Mouse (Mus musculus) heart, adult 2 months (tissue): ENCODE data around the gene Atp6v1a. TPM values are rescaled to one million over a fixed set of nuclear protein-coding genes. Genes with fewer than 3 reads are reported as not detected.

Source experiments
- DNase-seq, 2 experiments: peaks; one replicate each; pipeline ENCODE4 v3.0.0; 2021
- H3K27ac ChIP-seq: fragments of 200-600 bp; 2 replicates; pipeline ENCODE4 v1.8.1; 2022
- H3K27me3 ChIP-seq: fragments of 200-500 bp; 2 replicates; pipeline ENCODE4 v1.6.1; 2012; ENCODE audit warnings: mild to moderate bottlenecking, low read length, inconsistent platforms, mixed read lengths; ENCODE audit not compliant: control insufficient read depth, insufficient read depth
- H3K36me3 ChIP-seq: fragments of 200-500 bp; 2 replicates; pipeline ENCODE4 v1.6.1; 2012; ENCODE audit warnings: low read length, inconsistent platforms; ENCODE audit not compliant: control insufficient read depth, insufficient read depth
- H3K4me1 ChIP-seq: fragments of 200-500 bp; 2 replicates; pipeline ENCODE4 v1.6.1; 2011; ENCODE audit warnings: low read length; ENCODE audit not compliant: control insufficient read depth, insufficient read depth
- H3K4me3 ChIP-seq: fragments of 200-600 bp; 2 replicates; pipeline ENCODE4 v1.8.1; 2022
- H3K79me2 ChIP-seq: fragments of 200-500 bp; replicated peaks from 2 replicates; pipeline ENCODE4 v1.6.1; 2012; ENCODE audit warnings: mild to moderate bottlenecking, inconsistent platforms, low read length, moderate library complexity, mixed read lengths; ENCODE audit not compliant: control insufficient read depth, insufficient read depth
- H3K9ac ChIP-seq: fragments of 200-500 bp; 2 replicates; pipeline ENCODE4 v1.6.1; 2012; ENCODE audit warnings: low read depth, mild to moderate bottlenecking, control low read depth, inconsistent platforms, low read length, mixed read lengths
- CTCF ChIP-seq: fragments of 200-600 bp; IDR thresholded peaks from 2 replicates; pipeline ENCODE4 v1.8.1; 2022; ENCODE audit warnings: antibody characterized with exemption, mild to moderate bottlenecking, moderate library complexity
- EP300 ChIP-seq: fragments of 200-500 bp; IDR thresholded peaks from 2 replicates; pipeline ENCODE4 v1.6.1; 2011; ENCODE audit warnings: low read depth, low read length, control low read depth; ENCODE audit not compliant: insufficient read depth
- POLR2A ChIP-seq: fragments of 200-500 bp; IDR thresholded peaks from 2 replicates; pipeline ENCODE4 v1.6.1; 2011; ENCODE audit warnings: mild to moderate bottlenecking, low read depth, low read length, control low read depth; ENCODE audit not compliant: insufficient read depth
- WGBS: fragments of 180-500 bp; shearing (Covaris S2); methylation state at CpG from one replicate; pipeline ENCODE4 v1.1.7; 2018; 5-methylcytosine and 5-hydroxymethylcytosine counted together
- intact Hi-C: fragments of 180-260 bp; cut with DNase I; formaldehyde crosslinking; loops from one replicate; pipeline ENCODE4 v1.15.1; 2025
- polyA plus RNA-seq: library from polyadenylated mRNA; depleted of rRNA; stranded (reverse); fragments of >200 nt; gene quantifications from 2 replicates; pipeline ENCODE4 v1.2.3, GENCODE M21; 2012
- total RNA-seq, 2 experiments: library from RNA; stranded (reverse); gene quantifications; 2 replicates each; pipeline ENCODE4 v1.2.3; 2021

Gene Atp6v1a
- total and polyA plus RNA-seq, 3 experiments: 8.3 to 25.3 (median 24.2) TPM

- H3K27me3 ChIP-seq: no peaks in the 10 kb centered on the region
- TF ChIP-seq POLR2A (no peak), CTCF (no peak), EP300 (no peak)
- no peak overlapping the region for H3K9ac ChIP-seq
- intact Hi-C loops: no loop called here
- 95% methylated on average over 2 of the region's 2 CpGs for WGBS
- H3K27ac ChIP-seq: no peak overlapping the region
- H3K4me3 ChIP-seq: no peak overlapping the region
- DNase-seq: no peak
- H3K79me2 ChIP-seq: peaks cover 3% of the 10 kb centered on the region
- H3K36me3 ChIP-seq: peaks cover 6% of the 10 kb centered on the region
- peaks cover 3% of the 10 kb centered on the region for H3K4me1 ChIP-seq
These were observed 37.0 kb upstream of the Atp6v1a start for GRCm38 (mm10) chr16:44176511-44176910.

GRCm38 (mm10) chr16:44175001-44175400 is 35.5 kb upstream of the Atp6v1a start:
- intact Hi-C loops: no loop called here
- Histone ChIP-seq H3K79me2 (peaks cover 3% of the 10 kb centered on the region), H3K4me3 (no peak overlapping the region), H3K27ac (no peak overlapping the region), H3K4me1 (peaks cover 3% of the 10 kb centered on the region), H3K36me3 (peaks cover 6% of the 10 kb centered on the region), H3K9ac (no peak overlapping the region), H3K27me3 (no peaks in the 10 kb centered on the region)
- TF ChIP-seq POLR2A (no peak), CTCF (no peak), EP300 (no peak)
- DNase-seq: no peak
- 29% methylated on average over 1 of the region's 1 CpGs for WGBS

DNA sequence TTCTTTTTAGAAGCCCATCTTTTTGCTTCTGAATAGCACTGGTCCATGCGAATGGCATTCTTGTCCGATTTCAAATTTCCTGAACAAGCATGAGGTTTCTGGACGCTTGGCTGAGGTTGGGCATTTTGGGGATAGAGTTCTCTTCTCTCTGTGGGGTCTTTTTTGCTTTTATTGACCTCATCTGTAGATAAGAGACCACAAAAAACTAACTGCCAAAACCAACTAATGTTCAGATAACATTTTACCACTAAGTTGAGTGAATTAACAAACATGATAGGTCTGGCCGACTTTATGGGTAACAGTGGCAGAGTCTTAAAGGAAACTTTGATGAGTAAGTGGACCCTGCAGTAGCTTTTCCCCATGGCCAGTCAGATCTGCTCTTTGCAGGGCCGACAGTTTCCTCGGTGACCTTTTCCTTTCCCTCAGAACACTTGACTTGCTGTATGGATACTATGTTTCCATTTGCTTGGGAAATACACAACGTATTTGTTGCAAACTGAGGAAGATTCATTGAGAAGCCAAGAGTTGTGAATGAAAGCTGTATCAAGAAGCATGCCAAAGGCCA is 34.5 kb upstream of the Atp6v1a start:
- WGBS: 5% methylated on average over 7 of the region's 7 CpGs

GRCm38 (mm10) chr16:44173155-44173941 is 33.8 kb upstream of the Atp6v1a start, which contains the start of gene Usf3:
Usf3 (plus strand) TSS chr16:44173246.
- TF ChIP-seq POLR2A (no peak), EP300 (no peak), CTCF (no peak)
- Histone ChIP-seq H3K27ac (peak within 1 kb of the TSS; percentile 99), H3K9ac (peak within 1 kb of the TSS; percentile 96)

More for the DNA sequence above, 34.5 kb upstream of the Atp6v1a start:
- H3K79me2 ChIP-seq: peaks cover 3% of the 10 kb centered on the region
- intact Hi-C loops: loop anchor here (2.0 to 5.0 kb wide), 3 partner anchors 33 to 183 kb away; no protein-coding TSS in a partner anchor
- H3K27ac ChIP-seq: peak overlapping the region; percentile 99
- no peaks in the 10 kb centered on the region for H3K27me3 ChIP-seq
- peaks cover 6% of the 10 kb centered on the region for H3K36me3 ChIP-seq
- DNase-seq: no peak
- peak overlapping the region; percentile 96 for H3K9ac ChIP-seq
- no peak for TF ChIP-seq CTCF
- no peak for TF ChIP-seq EP300
- TF ChIP-seq POLR2A: no peak
- H3K4me1 ChIP-seq: peaks cover 3% of the 10 kb centered on the region
- H3K4me3 ChIP-seq: peak overlapping the region; percentile 75

DNA sequence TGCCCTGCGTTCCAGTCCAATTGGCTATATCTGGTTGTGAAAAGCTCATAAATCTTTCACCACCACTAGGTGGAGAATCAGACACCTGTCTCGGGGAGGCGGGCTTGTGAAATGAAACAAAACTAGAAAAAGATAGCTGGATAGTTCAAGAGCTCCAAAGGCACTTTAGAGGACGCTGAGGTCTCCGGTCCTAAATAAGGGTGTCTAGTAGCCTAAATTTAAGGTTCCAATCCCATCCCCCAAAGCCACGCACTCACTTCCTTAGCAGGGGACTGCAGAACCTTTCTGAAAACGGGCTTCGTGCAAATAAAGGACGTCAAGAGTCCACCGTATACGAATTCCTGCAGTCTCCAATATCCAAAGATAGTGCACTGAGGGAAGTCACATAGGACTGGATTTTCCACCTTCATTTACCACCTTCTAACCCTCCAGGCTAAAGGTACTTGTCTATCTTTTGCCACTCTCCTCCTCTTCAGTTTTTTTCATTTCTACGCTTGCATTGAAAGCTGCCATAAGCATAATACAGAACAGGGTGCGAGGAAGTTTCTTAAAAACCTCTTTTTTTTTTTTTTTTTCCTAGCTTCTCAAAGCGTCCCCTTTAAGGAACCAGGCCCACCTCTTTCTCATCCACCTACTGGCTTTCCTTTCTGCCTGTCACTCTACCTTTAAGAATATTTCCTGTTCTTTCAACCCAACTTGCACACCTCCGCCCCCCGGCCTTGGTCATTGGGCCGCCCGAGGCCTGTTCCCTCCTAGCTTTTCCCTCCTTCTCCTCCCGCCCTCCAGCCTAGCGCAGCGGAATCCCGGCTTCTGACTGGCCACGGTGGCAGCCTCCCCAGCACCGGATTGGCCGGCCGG is 33.0 kb upstream of the Atp6v1a start:
- H3K4me1 ChIP-seq: peaks cover 3% of the 10 kb centered on the region
- peak; percentile 97 to 99 for DNase-seq
- intact Hi-C loops: loop anchor here (2.0 to 5.0 kb wide), 3 partner anchors 32 to 185 kb away; no protein-coding TSS in a partner anchor
- H3K27ac ChIP-seq: peak overlapping the region; percentile 85
- under 1% methylated on average over 26 of the region's 26 CpGs for WGBS
- peak overlapping the region; percentile 75 for H3K4me3 ChIP-seq
- peaks cover 6% of the 10 kb centered on the region for H3K36me3 ChIP-seq
- peaks cover 3% of the 10 kb centered on the region for H3K79me2 ChIP-seq
- H3K27me3 ChIP-seq: no peaks in the 10 kb centered on the region
- peak overlapping the region; percentile 78 for H3K9ac ChIP-seq
- TF ChIP-seq EP300 (no peak), POLR2A (0 out of 2 replicates have a peak, but pooled peaks have one; percentile 22), CTCF (peak; percentile 76)

More at GRCm38 (mm10) chr16:44173155-44173941, 33.8 kb upstream of the Atp6v1a start, which contains the start of gene Usf3:
- peak within 1 kb of the TSS; percentile 75 for H3K4me3 ChIP-seq
- peaks cover 6% of the 10 kb centered on the region for H3K36me3 ChIP-seq
- intact Hi-C loops: loop anchor here (2.0 to 5.0 kb wide), 3 partner anchors 33 to 184 kb away; no protein-coding TSS in a partner anchor
- H3K79me2 ChIP-seq: peaks cover 3% of the 10 kb centered on the region
- whole genome bisulfite sequencing: under 1% methylated on average over 54 of the region's 77 CpGs
- peaks cover 3% of the 10 kb centered on the region for H3K4me1 ChIP-seq
- H3K27me3 ChIP-seq: no peaks in the 10 kb centered on the region
- peak; percentile 81 to 83 for DNase-seq
